Mouse (Mus musculus): ENCODE data around the gene Bpifb9a. TPM values are rescaled to one million over a fixed set of nuclear protein-coding genes. Genes with fewer than 3 reads are reported as not detected.

Gene Bpifb9a
- polyA plus RNA-seq, 1 experiment from 2014 or later = not detected

Other genes starting within 250 kb of the Bpifb9a start
- gene Bpifa2, start 249.6 kb upstream of the Bpifb9a start, polyA plus RNA-seq (2015; fragmentation: Nextera tagmentation; extraction: Ambion mirVana) = not detected in 2 replicates
- gene Bpifa3, start 127.5 kb upstream of the Bpifb9a start, polyA plus RNA-seq (2015; fragmentation: Nextera tagmentation; extraction: Ambion mirVana) = not detected in 2 replicates
- not detected in 2 replicates for gene Bpifa1, start 115.0 kb upstream of the Bpifb9a start, polyA plus RNA-seq (2015; fragmentation: Nextera tagmentation; extraction: Ambion mirVana)
- not detected in 2 replicates for gene Bpifa5, start 95.2 kb upstream of the Bpifb9a start, polyA plus RNA-seq (2015; fragmentation: Nextera tagmentation; extraction: Ambion mirVana)
- 0.18 TPM in 1 of 2 replicates, not detected in the other for gene Bpifb1, start 67.0 kb upstream of the Bpifb9a start, polyA plus RNA-seq (2015; fragmentation: Nextera tagmentation; extraction: Ambion mirVana)
- gene Bpifb5, start 34.1 kb upstream of the Bpifb9a start, polyA plus RNA-seq (2015; fragmentation: Nextera tagmentation; extraction: Ambion mirVana) = not detected in 2 replicates
- gene Bpifb9b, start 49.4 kb downstream of the Bpifb9a start, polyA plus RNA-seq (2015; fragmentation: Nextera tagmentation; extraction: Ambion mirVana) = not detected in 2 replicates
- 16.0 and 17.4 TPM in 2 replicates for gene Cdk5rap1, start 115.2 kb downstream of the Bpifb9a start, polyA plus RNA-seq (2015; fragmentation: Nextera tagmentation; extraction: Ambion mirVana)
- 3.8 and 4.1 TPM in 2 replicates for gene Snta1, start 150.2 kb downstream of the Bpifb9a start, polyA plus RNA-seq (2015; fragmentation: Nextera tagmentation; extraction: Ambion mirVana)
- gene Cbfa2t2, start 178.6 kb downstream of the Bpifb9a start, polyA plus RNA-seq (2015; fragmentation: Nextera tagmentation; extraction: Ambion mirVana) = 69.4 and 79.1 TPM in 2 replicates

Measured in forebrain, embryonic 13.5 days (tissue).